In the genomic region with DNA sequence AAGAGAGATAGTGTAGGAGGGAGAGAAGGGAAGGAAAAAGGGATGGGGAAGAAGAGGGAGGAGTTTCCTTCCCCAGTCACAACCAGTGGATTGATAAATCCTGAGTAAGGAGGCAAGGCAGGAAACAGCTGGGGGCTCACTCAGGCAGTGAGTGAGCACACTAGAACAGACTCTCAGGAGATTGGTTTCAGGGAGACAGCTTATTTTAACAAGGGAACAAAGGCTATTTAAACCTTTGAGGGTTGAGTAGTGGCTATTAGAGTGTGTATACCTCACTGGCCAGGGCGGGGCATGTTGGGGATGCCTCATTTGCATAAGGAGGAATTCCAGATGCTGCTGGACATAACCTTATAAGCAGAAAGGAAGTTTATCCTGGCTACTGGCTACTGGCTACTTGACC, we compare ENCODE assay signal across 27 mouse cellular contexts. TPM values are rescaled to one million over a fixed set of nuclear protein-coding genes. Genes with fewer than 3 reads are reported as not detected.
DNase-seq lines count a peak whose midpoint lies in the region; ATAC-seq and TF ChIP-seq lines count a peak whose summit lies in the region.
"Had no signal": no experiment of that assay in that cellular context is flagged by ENCODE, and none has a peak within 500 bp of the region (broad histone marks: within the 10 kb centered on the region; RNA-seq: fewer than 3 reads in every experiment).

No protein-coding gene starts in this region.

- H3K4me2 ChIP-seq in kidney, embryonic 14.5 days (replicated peaks; ENCODE audit: low read depth, low read length): no peak overlapping the region
- no peak overlapping the region for H3K4me2 ChIP-seq in lung, embryonic 15.5 days
- H3K4me2 ChIP-seq: hindbrain, embryonic 14.5 days; liver, embryonic 12.5 days; midbrain, embryonic 12.5 days; neural tube, embryonic 13.5 days had no signal

- no peaks in the 10 kb centered on the region for H3K27me3 ChIP-seq in heart, adult 2 months (ENCODE audit: control insufficient read depth, insufficient read depth, low read length)
- no peaks in the 10 kb centered on the region for H3K27me3 ChIP-seq in kidney, embryonic 14.5 days (ENCODE audit: control insufficient read depth, insufficient read depth, low read length)
- H3K27me3 ChIP-seq in lung, embryonic 15.5 days: no peaks in the 10 kb centered on the region
- H3K27me3 ChIP-seq: liver, embryonic 12.5 days; megakaryocyte, embryonic 14.5 days; midbrain, embryonic 12.5 days; neural tube, embryonic 13.5 days had no signal

- peak; percentile 49; the same call in 1 of the 2 replicates for ATAC-seq in kidney, embryonic 14.5 days (ENCODE audit: low FRiP score, low TSS enrichment)
- ATAC-seq in lung, embryonic 15.5 days (ENCODE audit: borderline replicate concordance, extremely low read depth, low FRiP score, low TSS enrichment): peak; percentile 46; the same call in 1 of the 2 replicates
- ATAC-seq: CD4-positive, CD25-positive, alpha-beta regulatory T cell, adult 4 months; forebrain, embryonic 14.5 days; intestine, postnatal 0 days; liver, embryonic 12.5 days; liver, postnatal 0 days had no signal

- H3K4me3 ChIP-seq in heart, adult 2 months: no peak overlapping the region
- H3K4me3 ChIP-seq in kidney, embryonic 14.5 days (ENCODE audit: low read length): no peak overlapping the region
- no peak overlapping the region for H3K4me3 ChIP-seq in lung, embryonic 15.5 days
- H3K4me3 ChIP-seq in embryonic fibroblast, embryonic 13.5 days (ENCODE audit: insufficient read depth, low read length): no peak overlapping the region
- H3K4me3 ChIP-seq: liver, embryonic 12.5 days; megakaryocyte, embryonic 14.5 days; midbrain, embryonic 12.5 days; neural tube, embryonic 13.5 days had no signal

- TF ChIP-seq CTCF in heart, adult 2 months (IDR thresholded peaks at IDR 0.05): no peak
- no peak for TF ChIP-seq CTCF in embryonic fibroblast, embryonic 13.5 days (IDR thresholded peaks at IDR 0.05; ENCODE audit: borderline replicate concordance, insufficient read depth, low read length)

- H3K9ac ChIP-seq in heart, adult 2 months (ENCODE audit: low read depth, low read length): no peak overlapping the region
- no peak overlapping the region for H3K9ac ChIP-seq in kidney, embryonic 14.5 days (ENCODE audit: low read depth, low read length)
- H3K9ac ChIP-seq in lung, embryonic 15.5 days: no peak overlapping the region
- H3K9ac ChIP-seq: hindbrain, embryonic 14.5 days; liver, embryonic 12.5 days; liver, postnatal 0 days; midbrain, embryonic 12.5 days; neural tube, embryonic 13.5 days had no signal

- WGBS in heart, adult 2 months: 56% methylated on average over 1 of the region's 1 CpGs
- 75% methylated on average over 1 of the region's 1 CpGs for WGBS in kidney, embryonic 14.5 days
- WGBS in lung, embryonic 15.5 days: 85% methylated on average over 1 of the region's 1 CpGs

- no peak for DNase-seq in heart, adult 2 months
- DNase-seq in heart, adult 18-20 months: no peak
- no peak for DNase-seq in kidney, postnatal 14 days
- DNase-seq in lung, postnatal 4 days: no peak
- DNase-seq: adrenal gland, postnatal 14 days; cerebellum, adult 11-12 months; cerebellum, postnatal 10 days; gastrocnemius, postnatal 36 days; layer of hippocampus, postnatal 36 days; left cerebral cortex, postnatal 4 days; liver, postnatal 0 days; lung, postnatal 36 days; right cerebral cortex, postnatal 4 days; thymus, adult 2 months; thymus, postnatal 36 days had no signal

- intact Hi-C loops in heart, adult 2 months (cut with DNase I): no loop called here

- TF ChIP-seq EP300 in heart, adult 2 months (IDR thresholded peaks at IDR 0.05; ENCODE audit: insufficient read depth, low read depth, low read length): peak; percentile 65; the same call in 1 of the 2 replicates

- H3K36me3 ChIP-seq in heart, adult 2 months (ENCODE audit: control insufficient read depth, insufficient read depth, low read length): peaks cover 55% of the 10 kb centered on the region
- no peaks in the 10 kb centered on the region for H3K36me3 ChIP-seq in kidney, embryonic 14.5 days (ENCODE audit: control insufficient read depth, insufficient read depth, low read length)
- no peaks in the 10 kb centered on the region for H3K36me3 ChIP-seq in lung, embryonic 15.5 days
- H3K36me3 ChIP-seq: liver, embryonic 12.5 days; midbrain, embryonic 12.5 days; neural tube, embryonic 13.5 days had no signal

- peak overlapping the region; percentile 61 for H3K27ac ChIP-seq in heart, adult 2 months
- H3K27ac ChIP-seq in kidney, embryonic 14.5 days (ENCODE audit: low read depth, low read length): no peak overlapping the region
- no peak overlapping the region for H3K27ac ChIP-seq in lung, embryonic 15.5 days
- H3K27ac ChIP-seq in embryonic fibroblast, embryonic 13.5 days (ENCODE audit: insufficient read depth, low read length): peak overlapping the region; percentile 99
- H3K27ac ChIP-seq: hindbrain, embryonic 14.5 days; liver, embryonic 12.5 days; midbrain, embryonic 12.5 days; neural tube, embryonic 13.5 days had no signal

- TF ChIP-seq POLR2A in heart, adult 2 months (IDR thresholded peaks at IDR 0.05; ENCODE audit: insufficient read depth, low read depth, low read length): no peak
- TF ChIP-seq POLR2A in embryonic fibroblast, embryonic 13.5 days (IDR thresholded peaks at IDR 0.05; ENCODE audit: low read depth, low read length): no peak

- peaks cover 6% of the 10 kb centered on the region for H3K79me2 ChIP-seq in heart, adult 2 months (replicated peaks; ENCODE audit: control insufficient read depth, insufficient read depth, low read length)

- peaks cover 18% of the 10 kb centered on the region for H3K4me1 ChIP-seq in heart, adult 2 months (ENCODE audit: control insufficient read depth, insufficient read depth, low read length)
- 0 out of 2 replicates have a peak, but pooled peaks cover 11% of the 10 kb centered on the region for H3K4me1 ChIP-seq in kidney, embryonic 14.5 days (ENCODE audit: control insufficient read depth, insufficient read depth, low read length)
- H3K4me1 ChIP-seq in lung, embryonic 15.5 days: peaks cover 12% of the 10 kb centered on the region; the same call in 1 of the 2 replicates
- peaks cover 11% of the 10 kb centered on the region for H3K4me1 ChIP-seq in embryonic fibroblast, embryonic 13.5 days (ENCODE audit: control insufficient read depth, insufficient read depth, low read length)
- H3K4me1 ChIP-seq: liver, embryonic 12.5 days; midbrain, embryonic 12.5 days; neural tube, embryonic 13.5 days had no signal

- no peaks in the 10 kb centered on the region for H3K9me3 ChIP-seq in kidney, embryonic 14.5 days (ENCODE audit: control insufficient read depth, low read length)
- H3K9me3 ChIP-seq in lung, embryonic 15.5 days: no peaks in the 10 kb centered on the region
- H3K9me3 ChIP-seq: liver, embryonic 12.5 days; megakaryocyte, embryonic 14.5 days; midbrain, embryonic 12.5 days; neural tube, embryonic 13.5 days had no signal

RNA-seq across cellular contexts. Expression of a gene that starts 27.5 kb away (rescaled TPM):
- total RNA-seq in heart, adult 2 months (2021): 10 to 100 TPM; 51.8 to 55.4 TPM
- 40.7 and 52.7 TPM in 2 replicates for polyA plus RNA-seq in heart, adult 2 months (2012; rRNA removed)
- 10 to 100 TPM; 47.2 to 52.0 TPM for total RNA-seq in heart, adult 18-20 months (2021)
- 40.9 and 71.5 TPM in 2 replicates for polyA plus RNA-seq in kidney, embryonic 14.5 days (2014; fragmentation: Nextera tagmentation; extraction: Ambion mirVana)
- polyA plus RNA-seq in lung, embryonic 15.5 days (2015; fragmentation: Nextera tagmentation; extraction: Ambion mirVana): 111 and 115 TPM in 2 replicates
- 88.0 and 177 TPM in 2 replicates for polyA plus RNA-seq in embryonic fibroblast, embryonic 13.5 days (2011; ENCODE audit: insufficient read length, low read depth, missing spikeins)
- total RNA-seq: common myeloid progenitor, adult 5-6 weeks had no signal

Comparison
In these comparisons a context has a peak if more than half of its experiments do, and no peak if none do; other contexts are left out.
1. H3K27ac ChIP-seq: peak in heart, adult 2 months (single experiment) and embryonic fibroblast, embryonic 13.5 days (single experiment); none in kidney, embryonic 14.5 days (single experiment) and lung, embryonic 15.5 days (single experiment).